In genomic region chr12:89909578-89909977, GRCm38 (mm10) we compare ENCODE assay signal across 19 mouse cellular contexts.
DNase-seq lines count a peak whose midpoint lies in the region; ATAC-seq and TF ChIP-seq lines count a peak whose summit lies in the region.
"Had no signal": no experiment of that assay in that cellular context is flagged by ENCODE, and none has a peak within 500 bp of the region (broad histone marks: within the 10 kb centered on the region; RNA-seq: fewer than 3 reads in every experiment).

No protein-coding gene starts in this region.

- TF ChIP-seq CTCF in midbrain, postnatal 0 days (IDR thresholded peaks at IDR 0.05): no peak

- no peaks in the 10 kb centered on the region for H3K36me3 ChIP-seq in midbrain, embryonic 10.5 days
- no peaks in the 10 kb centered on the region for H3K36me3 ChIP-seq in midbrain, postnatal 0 days (ENCODE audit: insufficient read depth, low read length)
- H3K36me3 ChIP-seq in midbrain, embryonic 12.5 days: no peaks in the 10 kb centered on the region
- no peaks in the 10 kb centered on the region for H3K36me3 ChIP-seq in midbrain, embryonic 15.5 days (replicated peaks)
- H3K36me3 ChIP-seq: forebrain, embryonic 10.5 days; hindbrain, embryonic 15.5 days; intestine, embryonic 15.5 days had no signal

- no peaks in the 10 kb centered on the region for H3K9me3 ChIP-seq in midbrain, embryonic 10.5 days (replicated peaks)
- no peaks in the 10 kb centered on the region for H3K9me3 ChIP-seq in midbrain, postnatal 0 days (ENCODE audit: low read length)
- H3K9me3 ChIP-seq in midbrain, embryonic 12.5 days: no peaks in the 10 kb centered on the region
- no peaks in the 10 kb centered on the region for H3K9me3 ChIP-seq in midbrain, embryonic 15.5 days
- H3K9me3 ChIP-seq: forebrain, embryonic 10.5 days; forebrain, embryonic 13.5 days; hindbrain, embryonic 15.5 days; intestine, embryonic 15.5 days had no signal

- peak; percentile 11 for DNase-seq in midbrain, embryonic 10.5 days (ENCODE audit: low spot score)
- no peak for DNase-seq in midbrain, postnatal 0 days (ENCODE audit: low spot score)
- DNase-seq in cerebellum, postnatal 4 days (ENCODE audit: low spot score in 2 of 2): no peak
- DNase-seq: adrenal gland, adult 8-10 months; adrenal gland, postnatal 25 days; cerebellum, postnatal 10 days; gastrocnemius, postnatal 10 days; gastrocnemius, postnatal 36 days; heart, adult 2 months had no signal

- H3K27me3 ChIP-seq in midbrain, embryonic 10.5 days (ENCODE audit: low read depth, poor library complexity, severe bottlenecking): no peaks in the 10 kb centered on the region
- no peaks in the 10 kb centered on the region for H3K27me3 ChIP-seq in midbrain, postnatal 0 days (ENCODE audit: insufficient read depth, low read length)
- H3K27me3 ChIP-seq in midbrain, embryonic 12.5 days: no peaks in the 10 kb centered on the region
- no peaks in the 10 kb centered on the region for H3K27me3 ChIP-seq in midbrain, embryonic 15.5 days (replicated peaks)
- H3K27me3 ChIP-seq: forebrain, embryonic 13.5 days; hindbrain, embryonic 15.5 days; intestine, embryonic 15.5 days had no signal

- no peak overlapping the region; the same call in 1 of the 2 replicates for H3K27ac ChIP-seq in midbrain, embryonic 10.5 days (replicated peaks)
- no peak overlapping the region for H3K27ac ChIP-seq in midbrain, postnatal 0 days (ENCODE audit: low read depth, low read length)
- 0 out of 2 replicates have a peak overlapping the region, but pooled peaks have one; percentile 11 for H3K27ac ChIP-seq in midbrain, embryonic 12.5 days (replicated peaks)
- H3K27ac ChIP-seq in midbrain, embryonic 15.5 days: no peak overlapping the region
- H3K27ac ChIP-seq: forebrain, embryonic 10.5 days; forebrain, embryonic 13.5 days; heart, adult 2 months; hindbrain, embryonic 15.5 days; intestine, embryonic 15.5 days had no signal

- no peak overlapping the region for H3K9ac ChIP-seq in midbrain, postnatal 0 days (replicated peaks; ENCODE audit: low read length, poor library complexity, severe bottlenecking)
- no peak overlapping the region for H3K9ac ChIP-seq in midbrain, embryonic 12.5 days (replicated peaks)
- H3K9ac ChIP-seq in midbrain, embryonic 15.5 days: no peak overlapping the region
- H3K9ac ChIP-seq: forebrain, embryonic 13.5 days; hindbrain, embryonic 15.5 days; intestine, embryonic 15.5 days had no signal

- no peak overlapping the region for H3K4me2 ChIP-seq in midbrain, postnatal 0 days (ENCODE audit: low read depth, low read length, poor library complexity, severe bottlenecking)
- H3K4me2 ChIP-seq in midbrain, embryonic 12.5 days (replicated peaks): no peak overlapping the region
- H3K4me2 ChIP-seq in midbrain, embryonic 15.5 days: no peak overlapping the region
- H3K4me2 ChIP-seq: forebrain, embryonic 13.5 days; heart, embryonic 11.5 days; hindbrain, embryonic 15.5 days; intestine, embryonic 15.5 days had no signal

- 50% methylated on average over 3 of the region's 3 CpGs for WGBS in midbrain, embryonic 10.5 days
- WGBS in midbrain, postnatal 0 days: 46% methylated on average over 3 of the region's 3 CpGs
- WGBS in midbrain, embryonic 12.5 days: 41% methylated on average over 3 of the region's 3 CpGs
- WGBS in midbrain, embryonic 15.5 days: 20% methylated on average over 3 of the region's 3 CpGs

- H3K4me3 ChIP-seq in midbrain, embryonic 10.5 days: no peak overlapping the region
- H3K4me3 ChIP-seq in midbrain, postnatal 0 days (ENCODE audit: low read depth, low read length): no peak overlapping the region
- H3K4me3 ChIP-seq in midbrain, embryonic 12.5 days: no peak overlapping the region
- H3K4me3 ChIP-seq in midbrain, embryonic 15.5 days: no peak overlapping the region
- H3K4me3 ChIP-seq: forebrain, embryonic 10.5 days; forebrain, embryonic 13.5 days; heart, adult 2 months; hindbrain, embryonic 15.5 days; intestine, embryonic 15.5 days had no signal

- H3K4me1 ChIP-seq in midbrain, embryonic 10.5 days: peaks cover 16% of the 10 kb centered on the region
- H3K4me1 ChIP-seq in midbrain, postnatal 0 days (ENCODE audit: insufficient read depth, low read length): no peaks in the 10 kb centered on the region
- H3K4me1 ChIP-seq in midbrain, embryonic 12.5 days: peaks cover 7% of the 10 kb centered on the region; the same call in 1 of the 2 replicates
- peaks cover 7% of the 10 kb centered on the region for H3K4me1 ChIP-seq in midbrain, embryonic 15.5 days
- H3K4me1 ChIP-seq: forebrain, embryonic 10.5 days; forebrain, embryonic 13.5 days; intestine, embryonic 15.5 days had no signal

- ATAC-seq in midbrain, postnatal 0 days (ENCODE audit: low FRiP score): no peak
- peak; percentile 41 for ATAC-seq in midbrain, embryonic 12.5 days (ENCODE audit: low FRiP score, low read depth)
- ATAC-seq in midbrain, embryonic 15.5 days (replicated peaks): peak; percentile 52; the same call in 1 of the 2 replicates
- no peak for ATAC-seq in CD4-positive, CD25-positive, alpha-beta regulatory T cell, adult 4 months
- ATAC-seq: activated CD4-positive, CD25-positive, alpha-beta regulatory T cell, adult 4 months; forebrain, embryonic 13.5 days; forebrain, embryonic 16.5 days; intestine, embryonic 15.5 days had no signal

Comparison
In these comparisons a context has a peak if more than half of its experiments do, and no peak if none do; other contexts are left out.
1. ATAC-seq: peak in midbrain, embryonic 12.5 days (single experiment) and midbrain, embryonic 15.5 days (single experiment); none in midbrain, postnatal 0 days (single experiment) and CD4-positive, CD25-positive, alpha-beta regulatory T cell, adult 4 months (single experiment).